In genomic region chr3:65337835-65338464, GRCm38 (mm10) we compare ENCODE assay signal across 18 mouse cellular contexts. TPM values are rescaled to one million over a fixed set of nuclear protein-coding genes. Genes with fewer than 3 reads are reported as not detected.
DNase-seq lines count a peak whose midpoint lies in the region; ATAC-seq and TF ChIP-seq lines count a peak whose summit lies in the region.
"Had no signal": no experiment of that assay in that cellular context is flagged by ENCODE, and none has a peak within 500 bp of the region (broad histone marks: within the 10 kb centered on the region; RNA-seq: fewer than 3 reads in every experiment).

No protein-coding gene starts in this region.

- WGBS in kidney, embryonic 15.5 days: 54% methylated on average over 10 of the region's 10 CpGs
- WGBS in kidney, adult 2 months: 58% methylated on average over 10 of the region's 10 CpGs
- 59% methylated on average over 10 of the region's 10 CpGs for WGBS in intestine, embryonic 16.5 days
- WGBS in hindbrain, postnatal 0 days: 84% methylated on average over 10 of the region's 10 CpGs

- TF ChIP-seq CTCF in kidney, adult 2 months (conservative IDR thresholded peaks at IDR 0.05; ENCODE audit: insufficient read depth, insufficient read length, low read depth, low read length): no peak
- TF ChIP-seq CTCF in hindbrain, postnatal 0 days (IDR thresholded peaks at IDR 0.05; ENCODE audit: low read depth): no peak

- H3K4me1 ChIP-seq in kidney, embryonic 15.5 days: peaks cover 7% of the 10 kb centered on the region
- H3K4me1 ChIP-seq in kidney, adult 2 months (ENCODE audit: control insufficient read depth, insufficient read depth, low read length): no peaks in the 10 kb centered on the region
- peaks cover 4% of the 10 kb centered on the region; the same call in 1 of the 2 replicates for H3K4me1 ChIP-seq in intestine, embryonic 16.5 days (ENCODE audit: control insufficient read depth, insufficient read depth, low read length)
- H3K4me1 ChIP-seq in hindbrain, postnatal 0 days (ENCODE audit: insufficient read depth, low read length): no peaks in the 10 kb centered on the region
- H3K4me1 ChIP-seq: hindbrain, embryonic 10.5 days had no signal

- TF ChIP-seq POLR2A in kidney, adult 2 months (IDR thresholded peaks at IDR 0.05; ENCODE audit: low read depth, low read length): no peak

- no peak overlapping the region for H3K27ac ChIP-seq in kidney, embryonic 15.5 days
- H3K27ac ChIP-seq in kidney, adult 2 months (ENCODE audit: insufficient read depth, low read depth, low read length): no peak overlapping the region
- no peak overlapping the region; the same call in 1 of the 2 replicates for H3K27ac ChIP-seq in intestine, embryonic 16.5 days (ENCODE audit: low read length)
- no peak overlapping the region for H3K27ac ChIP-seq in hindbrain, postnatal 0 days
- H3K27ac ChIP-seq: hindbrain, embryonic 10.5 days; layer of hippocampus, adult 2 months had no signal

- DNase-seq in kidney, adult 2 months: no peak
- DNase-seq in urinary bladder, postnatal 14 days (ENCODE audit: low spot score): peak; percentile 16
- DNase-seq in urinary bladder, postnatal 10 days (ENCODE audit: low spot score): no peak
- DNase-seq in frontal cortex, postnatal 25 days (ENCODE audit: low spot score in 2 of 2): no peak
- no peak for DNase-seq in hindbrain, postnatal 0 days (ENCODE audit: low spot score)
- DNase-seq: cerebellum, adult 11 months; kidney, adult 11 months; lung, postnatal 10 days; thymus, adult 2 months had no signal

- no peak overlapping the region for H3K4me2 ChIP-seq in kidney, embryonic 15.5 days
- no peak overlapping the region for H3K4me2 ChIP-seq in intestine, embryonic 16.5 days (ENCODE audit: low read depth, low read length)
- no peak overlapping the region for H3K4me2 ChIP-seq in hindbrain, postnatal 0 days (ENCODE audit: low read depth, low read length)
- H3K4me2 ChIP-seq: midbrain, embryonic 11.5 days had no signal

- no peak overlapping the region for H3K9ac ChIP-seq in kidney, embryonic 15.5 days
- H3K9ac ChIP-seq in intestine, embryonic 16.5 days (ENCODE audit: low read depth, low read length): no peak overlapping the region
- no peak overlapping the region for H3K9ac ChIP-seq in hindbrain, postnatal 0 days (replicated peaks; ENCODE audit: low read length)

- no peaks in the 10 kb centered on the region for H3K27me3 ChIP-seq in kidney, embryonic 15.5 days
- no peaks in the 10 kb centered on the region; the same call in 1 of the 2 replicates for H3K27me3 ChIP-seq in kidney, adult 2 months (replicated peaks; ENCODE audit: control insufficient read depth, insufficient read depth, low read length)
- H3K27me3 ChIP-seq in intestine, embryonic 16.5 days (replicated peaks; ENCODE audit: control insufficient read depth, insufficient read depth, low read length): no peaks in the 10 kb centered on the region
- no peaks in the 10 kb centered on the region for H3K27me3 ChIP-seq in hindbrain, postnatal 0 days (ENCODE audit: insufficient read depth, low read length)

- H3K36me3 ChIP-seq in kidney, embryonic 15.5 days: no peaks in the 10 kb centered on the region
- H3K36me3 ChIP-seq in kidney, adult 2 months (ENCODE audit: control insufficient read depth, insufficient read depth, low read length): no peaks in the 10 kb centered on the region
- no peaks in the 10 kb centered on the region for H3K36me3 ChIP-seq in intestine, embryonic 16.5 days (ENCODE audit: control insufficient read depth, insufficient read depth, low read length)
- H3K36me3 ChIP-seq in hindbrain, postnatal 0 days (ENCODE audit: insufficient read depth, low read length): no peaks in the 10 kb centered on the region
- H3K36me3 ChIP-seq: hindbrain, embryonic 10.5 days had no signal

- H3K9me3 ChIP-seq in kidney, embryonic 15.5 days (replicated peaks): no peaks in the 10 kb centered on the region
- H3K9me3 ChIP-seq in intestine, embryonic 16.5 days (ENCODE audit: control insufficient read depth, low read length): no peaks in the 10 kb centered on the region
- H3K9me3 ChIP-seq in hindbrain, postnatal 0 days (ENCODE audit: low read length): no peaks in the 10 kb centered on the region
- H3K9me3 ChIP-seq: hindbrain, embryonic 10.5 days had no signal

- ATAC-seq in kidney, embryonic 15.5 days (replicated peaks; ENCODE audit: low FRiP score): peak; percentile 71; the same call in 1 of the 2 replicates
- peak; percentile 31; the same call in 1 of the 2 replicates for ATAC-seq in intestine, embryonic 16.5 days
- ATAC-seq in megakaryocyte-erythroid progenitor cell, adult 5-6 weeks (replicated peaks; ENCODE audit: low FRiP score, low TSS enrichment, poor library complexity, severe bottlenecking): no peak
- no peak for ATAC-seq in hindbrain, postnatal 0 days
- ATAC-seq: forebrain, embryonic 16.5 days had no signal

- no peak overlapping the region for H3K4me3 ChIP-seq in kidney, embryonic 15.5 days (replicated peaks)
- no peak overlapping the region for H3K4me3 ChIP-seq in kidney, adult 2 months (ENCODE audit: insufficient read depth, low read depth, low read length)
- no peak overlapping the region for H3K4me3 ChIP-seq in intestine, embryonic 16.5 days (ENCODE audit: low read length)
- H3K4me3 ChIP-seq in hindbrain, postnatal 0 days (ENCODE audit: low read length): no peak overlapping the region
- H3K4me3 ChIP-seq: erythroblast, embryonic 14.5 days; hindbrain, embryonic 10.5 days; layer of hippocampus, adult 2 months; myocyte had no signal

RNA-seq across cellular contexts. Expression of gene Ssr3, which starts 54.5 kb away (rescaled TPM):
- polyA plus RNA-seq in kidney, embryonic 15.5 days (2015; fragmentation: Nextera tagmentation; extraction: Ambion mirVana): 283 and 305 TPM in 2 replicates
- polyA plus RNA-seq in kidney, adult 2 months (2012; rRNA removed): 65.2 and 80.8 TPM in 2 replicates
- 278 and 279 TPM in 2 replicates for polyA plus RNA-seq in intestine, embryonic 16.5 days (2015; fragmentation: Nextera tagmentation; extraction: Ambion mirVana)
- total RNA-seq in megakaryocyte-erythroid progenitor cell, adult 5-6 weeks (2014; fragmentation: Nextera tagmentation): 119 and 126 TPM in 2 replicates
- total RNA-seq in megakaryocyte-erythroid progenitor cell, adult 5-6 weeks (2017): 191 and 220 TPM in 2 replicates
- 127 and 136 TPM in 2 replicates for total RNA-seq in hindbrain, postnatal 0 days (2014; rRNA removed)
- 154 and 160 TPM in 2 replicates for polyA plus RNA-seq in hindbrain, postnatal 0 days (2015; fragmentation: Nextera tagmentation; extraction: Ambion mirVana)

Comparison
In these comparisons a context has a peak if more than half of its experiments do, and no peak if none do; other contexts are left out.
1. ATAC-seq: peak in kidney, embryonic 15.5 days (single experiment) and intestine, embryonic 16.5 days (single experiment); none in megakaryocyte-erythroid progenitor cell, adult 5-6 weeks (single experiment) and hindbrain, postnatal 0 days (single experiment).